ENCODE assay signal across 17 mouse cellular contexts in genomic region chr11:72476074-72476625, GRCm38 (mm10). TPM values are rescaled to one million over a fixed set of nuclear protein-coding genes. Genes with fewer than 3 reads are reported as not detected.
DNase-seq lines count a peak whose midpoint lies in the region; ATAC-seq lines count a peak whose summit lies in the region.
"Had no signal": no experiment of that assay in that cellular context is flagged by ENCODE, and none has a peak within 500 bp of the region (broad histone marks: within the 10 kb centered on the region; RNA-seq: fewer than 3 reads in every experiment).

No protein-coding gene starts in this region.

- no peaks in the 10 kb centered on the region for H3K27me3 ChIP-seq in heart, embryonic 12.5 days (replicated peaks)
- H3K27me3 ChIP-seq in embryonic facial prominence, embryonic 10.5 days (replicated peaks; ENCODE audit: low read depth, poor library complexity, severe bottlenecking) = no peaks in the 10 kb centered on the region
- no peaks in the 10 kb centered on the region for H3K27me3 ChIP-seq in liver, embryonic 15.5 days
- H3K27me3 ChIP-seq: limb, embryonic 12.5 days had no signal

- no peak overlapping the region for H3K4me3 ChIP-seq in heart, embryonic 12.5 days
- H3K4me3 ChIP-seq in embryonic facial prominence, embryonic 10.5 days = no peak overlapping the region
- H3K4me3 ChIP-seq in liver, embryonic 15.5 days (replicated peaks) = no peak overlapping the region
- H3K4me3 ChIP-seq: limb, embryonic 12.5 days had no signal

- no peak overlapping the region for H3K27ac ChIP-seq in heart, embryonic 12.5 days (ENCODE audit: poor library complexity, severe bottlenecking)
- peak overlapping the region; percentile 52 for H3K27ac ChIP-seq in embryonic facial prominence, embryonic 10.5 days (replicated peaks)
- H3K27ac ChIP-seq in liver, embryonic 15.5 days (replicated peaks) = no peak overlapping the region
- H3K27ac ChIP-seq: limb, embryonic 12.5 days had no signal

- 71% methylated on average over 7 of the region's 7 CpGs for WGBS in heart, embryonic 12.5 days
- WGBS in embryonic facial prominence, embryonic 10.5 days = 76% methylated on average over 7 of the region's 7 CpGs
- WGBS in liver, embryonic 15.5 days (ENCODE audit: insufficient replicate concordance) = 24% methylated on average over 7 of the region's 7 CpGs

- peak overlapping the region; percentile 15; the same call in 1 of the 2 replicates for H3K4me2 ChIP-seq in heart, embryonic 12.5 days
- peak overlapping the region; percentile 30 for H3K4me2 ChIP-seq in liver, embryonic 15.5 days
- H3K4me2 ChIP-seq: limb, embryonic 12.5 days had no signal

- peaks cover 35% of the 10 kb centered on the region; the same call in 1 of the 2 replicates for H3K4me1 ChIP-seq in heart, embryonic 12.5 days (replicated peaks)
- H3K4me1 ChIP-seq in embryonic facial prominence, embryonic 10.5 days = peaks cover 61% of the 10 kb centered on the region
- peaks cover 86% of the 10 kb centered on the region for H3K4me1 ChIP-seq in liver, embryonic 15.5 days (replicated peaks)
- H3K4me1 ChIP-seq: limb, embryonic 12.5 days had no signal

- no peak for DNase-seq in heart, adult 18-20 months
- peak; percentile 61 for DNase-seq in 416B (ENCODE audit: low read depth)
- DNase-seq in embryonic facial prominence, embryonic 10.5 days (ENCODE audit: low spot score) = no peak
- DNase-seq in adrenal gland, adult 8-10 months = no peak
- no peak for DNase-seq in cerebellum, adult 8-10 months
- DNase-seq: cerebellum, adult 18-20 months; gastrocnemius, postnatal 36 days; kidney, adult 9 months; lung, postnatal 36 days; midbrain, embryonic 14.5 days; right cerebral cortex, postnatal 4 days had no signal

- H3K36me3 ChIP-seq in heart, embryonic 12.5 days = no peaks in the 10 kb centered on the region
- H3K36me3 ChIP-seq in embryonic facial prominence, embryonic 10.5 days (replicated peaks) = no peaks in the 10 kb centered on the region
- no peaks in the 10 kb centered on the region for H3K36me3 ChIP-seq in liver, embryonic 15.5 days (replicated peaks)
- H3K36me3 ChIP-seq: limb, embryonic 12.5 days had no signal

- no peak overlapping the region for H3K9ac ChIP-seq in heart, embryonic 12.5 days
- no peak overlapping the region for H3K9ac ChIP-seq in liver, embryonic 15.5 days
- H3K9ac ChIP-seq: limb, embryonic 12.5 days had no signal

- H3K9me3 ChIP-seq in heart, embryonic 12.5 days (replicated peaks) = no peaks in the 10 kb centered on the region
- no peaks in the 10 kb centered on the region for H3K9me3 ChIP-seq in embryonic facial prominence, embryonic 10.5 days
- H3K9me3 ChIP-seq in liver, embryonic 15.5 days (replicated peaks) = no peaks in the 10 kb centered on the region
- H3K9me3 ChIP-seq: limb, embryonic 12.5 days had no signal

- no peak for ATAC-seq in heart, embryonic 12.5 days (ENCODE audit: insufficient number of reproducible peaks, low FRiP score)
- no peak for ATAC-seq in liver, embryonic 15.5 days (ENCODE audit: insufficient read depth)
- ATAC-seq: forebrain, embryonic 16.5 days; hindbrain, embryonic 16.5 days had no signal

RNA-seq across cellular contexts. Expression of gene Spns2, which starts 13.6 kb away (rescaled TPM):
- 3.3 and 3.5 TPM in 2 replicates for polyA plus RNA-seq in heart, embryonic 12.5 days (2016; fragmentation: Nextera tagmentation; extraction: Ambion mirVana)
- 1 to 10 TPM; 6.3 to 9.0 TPM for total RNA-seq in heart, adult 18-20 months (2021)
- polyA plus RNA-seq in embryonic facial prominence, embryonic 10.5 days (2016; fragmentation: Nextera tagmentation; extraction: Ambion mirVana) = 3.3 TPM in 2 replicates
- polyA plus RNA-seq in liver, embryonic 15.5 days (2015; fragmentation: Nextera tagmentation; extraction: Ambion mirVana) = 4.1 and 5.3 TPM in 2 replicates
- 1 to 10 TPM; 2.5 to 5.0 (median 4.0) TPM for total RNA-seq in adrenal gland, adult 8-10 months (2022)

RNA-seq across cellular contexts. Expression of gene Mybbp1a, which starts 35.0 kb away (rescaled TPM):
- 99.5 and 106 TPM in 2 replicates for polyA plus RNA-seq in heart, embryonic 12.5 days (2016; fragmentation: Nextera tagmentation; extraction: Ambion mirVana)
- 10 to 100 TPM; 43.1 to 47.5 TPM for total RNA-seq in heart, adult 18-20 months (2021)
- 257 and 263 TPM in 2 replicates for polyA plus RNA-seq in embryonic facial prominence, embryonic 10.5 days (2016; fragmentation: Nextera tagmentation; extraction: Ambion mirVana)
- 66.0 and 70.7 TPM in 2 replicates for polyA plus RNA-seq in liver, embryonic 15.5 days (2015; fragmentation: Nextera tagmentation; extraction: Ambion mirVana)
- total RNA-seq in adrenal gland, adult 8-10 months (2022) = 10 to 100 TPM; 81.9 to 90.7 (median 84.3) TPM

RNA-seq across cellular contexts. Expression of gene Ggt6, which starts 40.8 kb away (rescaled TPM):
- not detected in 2 replicates for polyA plus RNA-seq in heart, embryonic 12.5 days (2016; fragmentation: Nextera tagmentation; extraction: Ambion mirVana)
- total RNA-seq in heart, adult 18-20 months (2021) = not detected
- polyA plus RNA-seq in embryonic facial prominence, embryonic 10.5 days (2016; fragmentation: Nextera tagmentation; extraction: Ambion mirVana) = 0.10 TPM in 1 of 2 replicates, not detected in the other
- 0.32 and 0.36 TPM in 2 replicates for polyA plus RNA-seq in liver, embryonic 15.5 days (2015; fragmentation: Nextera tagmentation; extraction: Ambion mirVana)
- total RNA-seq in adrenal gland, adult 8-10 months (2022) = 1 to 10 TPM; 1.4 to 4.8 (median 3.4) TPM
- polyA plus RNA-seq: forebrain, embryonic 16.5 days; hindbrain, embryonic 16.5 days; midbrain, embryonic 14.5 days; neural tube, embryonic 11.5 days had no signal
